Mouse (Mus musculus) midbrain, embryonic 11.5 days (tissue): ENCODE measurements around the gene Mink1. TPM values are rescaled to one million over a fixed set of nuclear protein-coding genes. Genes with fewer than 3 reads are reported as not detected.

Experiments used
- ATAC-seq: fragments of 200-750 bp; cut with Nextera tagmentation; 2 replicates; pipeline ENCODE4 v1.8.0; 2017; ENCODE audit warnings: moderate TSS enrichment, moderate library complexity; ENCODE audit not compliant: low FRiP score
- DNase-seq: peaks from one replicate; pipeline ENCODE4 v3.0.0; 2015; ENCODE audit warnings: low spot score; ENCODE audit errors: missing footprints
- H3K27ac ChIP-seq: fragments of 300-500 bp; sonication (generic); 2 replicates; pipeline ENCODE4 v1.5.1; 2014; ENCODE audit warnings: low read depth, low read length
- H3K27me3 ChIP-seq: fragments of 300-500 bp; sonication (generic); 2 replicates; pipeline ENCODE4 v1.6.1; 2014; ENCODE audit warnings: mild to moderate bottlenecking, low read length, moderate library complexity, mixed read lengths; ENCODE audit not compliant: control insufficient read depth, insufficient read depth
- H3K36me3 ChIP-seq: fragments of 300-500 bp; sonication (generic); 2 replicates; pipeline ENCODE4 v1.6.1; 2014; ENCODE audit warnings: mild to moderate bottlenecking, low read length, moderate library complexity, mixed read lengths; ENCODE audit not compliant: control insufficient read depth, insufficient read depth
- H3K4me1 ChIP-seq: fragments of 300-500 bp; sonication (generic); 2 replicates; pipeline ENCODE4 v1.6.1; 2014; ENCODE audit warnings: low read length; ENCODE audit not compliant: control insufficient read depth, insufficient read depth
- H3K4me2 ChIP-seq: fragments of 300-500 bp; sonication (generic); 2 replicates; pipeline ENCODE4 v1.6.1; 2014; ENCODE audit warnings: mild to moderate bottlenecking, moderate library complexity
- H3K4me3 ChIP-seq: fragments of 300-500 bp; sonication (generic); 2 replicates; pipeline ENCODE4 v1.5.1; 2014; ENCODE audit warnings: low read depth, low read length
- H3K9ac ChIP-seq: fragments of 300-500 bp; sonication (generic); 2 replicates; pipeline ENCODE4 v1.6.1; 2014; ENCODE audit warnings: low read length
- H3K9me3 ChIP-seq: fragments of 300-500 bp; sonication (generic); 2 replicates; pipeline ENCODE4 v1.6.1; 2016; ENCODE audit warnings: low read length; ENCODE audit not compliant: control insufficient read depth
- WGBS: fragments of 180-500 bp; shearing (Covaris S2); extraction: QIAGEN DNeasy Blood & Tissue Kit; methylation state at CpG from one replicate; pipeline ENCODE4 v1.1.7; 2014; 5-methylcytosine and 5-hydroxymethylcytosine counted together
- polyA plus RNA-seq: library from polyadenylated mRNA; unstranded; fragments of >200 nt; fragmentation: Nextera tagmentation; extraction: Ambion mirVana; gene quantifications from 2 replicates; pipeline ENCODE4 v1.2.1, GENCODE M21; 2014

The Mink1 gene
- polyA plus RNA-seq, 1 experiment from 2014 or later = 12.9 TPM

- Histone ChIP-seq H3K36me3 (no peaks in the 10 kb centered on the region), H3K4me2 (no peak overlapping the region), H3K4me1 (no peaks in the 10 kb centered on the region), H3K9me3 (no peaks in the 10 kb centered on the region), H3K4me3 (no peak overlapping the region), H3K9ac (no peak overlapping the region), H3K27me3 (no peaks in the 10 kb centered on the region), H3K27ac (no peak overlapping the region)
- WGBS = 81% methylated on average over 4 of the region's 4 CpGs
- DNase-seq (no peak), ATAC-seq (no peak)
Measured at GRCm38 (mm10) chr11:70626877-70627276, 64.2 kb downstream of the Mink1 start.

GRCm38 (mm10) chr11:70628431-70628830, 65.8 kb downstream of the Mink1 start:
- DNase-seq = no peak
- H3K36me3 ChIP-seq = no peaks in the 10 kb centered on the region
- no peak overlapping the region for H3K4me2 ChIP-seq
- H3K9ac ChIP-seq = no peak overlapping the region
- no peak overlapping the region for H3K4me3 ChIP-seq
- 84% methylated on average over 2 of the region's 2 CpGs for WGBS
- H3K27me3 ChIP-seq = no peaks in the 10 kb centered on the region
- H3K27ac ChIP-seq = no peak overlapping the region
- H3K9me3 ChIP-seq = no peaks in the 10 kb centered on the region
- ATAC-seq = no peak
- no peaks in the 10 kb centered on the region for H3K4me1 ChIP-seq

- no peaks in the 10 kb centered on the region for H3K36me3 ChIP-seq
- H3K4me3 ChIP-seq = no peak overlapping the region
- no peak overlapping the region for H3K9ac ChIP-seq
- WGBS = 58% methylated on average over 5 of the region's 5 CpGs
- no peak overlapping the region for H3K27ac ChIP-seq
- H3K4me1 ChIP-seq = no peaks in the 10 kb centered on the region
- no peak for ATAC-seq
- no peak for DNase-seq
- H3K27me3 ChIP-seq = no peaks in the 10 kb centered on the region
- H3K9me3 ChIP-seq = no peaks in the 10 kb centered on the region
- H3K4me2 ChIP-seq = no peak overlapping the region
Measured at GRCm38 (mm10) chr11:70629557-70629956, 66.9 kb downstream of the Mink1 start.

- Histone ChIP-seq H3K4me2 (no peak overlapping the region), H3K4me1 (no peaks in the 10 kb centered on the region), H3K9me3 (no peaks in the 10 kb centered on the region), H3K27me3 (no peaks in the 10 kb centered on the region), H3K9ac (no peak overlapping the region), H3K36me3 (no peaks in the 10 kb centered on the region), H3K27ac (no peak overlapping the region), H3K4me3 (no peak overlapping the region)
- DNase-seq = no peak
- ATAC-seq = no peak
- 72% methylated on average over 7 of the region's 7 CpGs for WGBS
Measured at GRCm38 (mm10) chr11:70630129-70630528, 67.4 kb downstream of the Mink1 start.

GRCm38 (mm10) chr11:70635601-70636000, 72.9 kb downstream of the Mink1 start:
- H3K27me3 ChIP-seq = no peaks in the 10 kb centered on the region
- no peaks in the 10 kb centered on the region for H3K36me3 ChIP-seq
- DNase-seq (no peak), ATAC-seq (no peak)
- H3K9ac ChIP-seq = no peak overlapping the region
- H3K4me1 ChIP-seq = no peaks in the 10 kb centered on the region
- no peak overlapping the region for H3K4me2 ChIP-seq
- H3K9me3 ChIP-seq = no peaks in the 10 kb centered on the region
- H3K27ac ChIP-seq = no peak overlapping the region
- H3K4me3 ChIP-seq = no peak overlapping the region
- 86% methylated on average over 4 of the region's 4 CpGs for WGBS

GRCm38 (mm10) chr11:70637764-70638163, 75.1 kb downstream of the Mink1 start:
- H3K4me1 ChIP-seq = no peaks in the 10 kb centered on the region
- no peaks in the 10 kb centered on the region for H3K9me3 ChIP-seq
- no peak overlapping the region for H3K4me3 ChIP-seq
- DNase-seq (no peak), ATAC-seq (no peak)
- H3K27ac ChIP-seq = no peak overlapping the region
- 94% methylated on average over 1 of the region's 1 CpGs for WGBS
- no peaks in the 10 kb centered on the region for H3K36me3 ChIP-seq
- H3K4me2 ChIP-seq = no peak overlapping the region
- no peak overlapping the region for H3K9ac ChIP-seq
- H3K27me3 ChIP-seq = no peaks in the 10 kb centered on the region

- no peaks in the 10 kb centered on the region for H3K9me3 ChIP-seq
- H3K4me3 ChIP-seq = no peak overlapping the region
- 86% methylated on average over 1 of the region's 1 CpGs for WGBS
- no peak overlapping the region for H3K9ac ChIP-seq
- no peaks in the 10 kb centered on the region for H3K36me3 ChIP-seq
- ATAC-seq (no peak), DNase-seq (no peak)
- no peaks in the 10 kb centered on the region for H3K4me1 ChIP-seq
- H3K27ac ChIP-seq = no peak overlapping the region
- no peaks in the 10 kb centered on the region for H3K27me3 ChIP-seq
- H3K4me2 ChIP-seq = no peak overlapping the region
Measured at GRCm38 (mm10) chr11:70638293-70638692, 75.6 kb downstream of the Mink1 start.

GRCm38 (mm10) chr11:70638714-70639278, 76.1 kb downstream of the Mink1 start, which contains the start of gene Gp1ba:
Gp1ba (plus strand) TSS chr11:70639122.
- Histone ChIP-seq H3K4me3 (no peak within 1 kb of the TSS), H3K27ac (no peak within 1 kb of the TSS), H3K9ac (no peak within 1 kb of the TSS), H3K4me2 (no peak within 1 kb of the TSS), H3K9me3 (no peaks in the 10 kb centered on the region), H3K4me1 (no peaks in the 10 kb centered on the region), H3K36me3 (no peaks in the 10 kb centered on the region), H3K27me3 (no peaks in the 10 kb centered on the region)
- WGBS = 59% methylated on average over 5 of the region's 5 CpGs
- ATAC-seq = no peak
- DNase-seq = no peak

GRCm38 (mm10) chr11:70639976-70640375, 77.3 kb downstream of the Mink1 start:
- H3K9me3 ChIP-seq = no peaks in the 10 kb centered on the region

More at GRCm38 (mm10) chr11:70639976-70640375, 77.3 kb downstream of the Mink1 start:
- no peaks in the 10 kb centered on the region for H3K27me3 ChIP-seq
- H3K9ac ChIP-seq = no peak overlapping the region
- no peak overlapping the region for H3K4me3 ChIP-seq
- no peak for ATAC-seq
- H3K4me1 ChIP-seq = no peaks in the 10 kb centered on the region
- no peak for DNase-seq
- peaks cover 6% of the 10 kb centered on the region for H3K36me3 ChIP-seq
- H3K27ac ChIP-seq = no peak overlapping the region
- H3K4me2 ChIP-seq = no peak overlapping the region
- 84% methylated on average over 8 of the region's 8 CpGs for WGBS
